Mouse (Mus musculus) ovary, adult 18-20 months (tissue): Measurements from ENCODE around the gene Gm5148.

Experiments used
- DNase-seq: peaks from one replicate; pipeline ENCODE4 v3.0.0; 2022; ENCODE audit warnings: low spot score, mixed read lengths

The Gm5148 gene

GRCm38 (mm10) chr3:37737407-37737806, 13.1 kb upstream of the Gm5148 start:
- DNase-seq: peak; percentile 49

GRCm38 (mm10) chr3:37735166-37735565, 10.9 kb upstream of the Gm5148 start:
- DNase-seq: no peak

- DNase-seq: peak; percentile 21
These were observed 4.9 kb upstream of the Gm5148 start for GRCm38 (mm10) chr3:37729142-37729541.

GRCm38 (mm10) chr3:37728112-37729100, 4.1 kb upstream of the Gm5148 start:
- DNase-seq: no peak

- no peak for DNase-seq
These were observed 3.1 kb upstream of the Gm5148 start for GRCm38 (mm10) chr3:37727392-37727791.

- no peak for DNase-seq
These were observed 2.3 kb upstream of the Gm5148 start for GRCm38 (mm10) chr3:37726501-37727140.

GRCm38 (mm10) chr3:37724946-37725735, 851 bp upstream of the Gm5148 start:
- no peak for DNase-seq

GRCm38 (mm10) chr3:37723662-37724170, 574 bp downstream of the Gm5148 start:
- no peak for DNase-seq

GRCm38 (mm10) chr3:37723061-37723521, 1.2 kb downstream of the Gm5148 start:
- no peak for DNase-seq

GRCm38 (mm10) chr3:37722487-37723060, 1.7 kb downstream of the Gm5148 start:
- DNase-seq: no peak

GRCm38 (mm10) chr3:37716992-37717391, 7.3 kb downstream of the Gm5148 start:
- no peak for DNase-seq

GRCm38 (mm10) chr3:37715734-37716133, 8.6 kb downstream of the Gm5148 start:
- DNase-seq: no peak

GRCm38 (mm10) chr3:37712501-37712900, 11.8 kb downstream of the Gm5148 start:
- DNase-seq: peak; percentile 32

- no peak for DNase-seq
These were observed 12.7 kb downstream of the Gm5148 start for GRCm38 (mm10) chr3:37711639-37712038.

GRCm38 (mm10) chr3:37707801-37708200, 16.5 kb downstream of the Gm5148 start:
- no peak for DNase-seq

GRCm38 (mm10) chr3:37706439-37706838, 17.9 kb downstream of the Gm5148 start:
- no peak for DNase-seq

GRCm38 (mm10) chr3:37705436-37705835, 18.9 kb downstream of the Gm5148 start:
- DNase-seq: no peak

- no peak for DNase-seq
These were observed 19.5 kb downstream of the Gm5148 start for GRCm38 (mm10) chr3:37704701-37705279.

GRCm38 (mm10) chr3:37703066-37703465, 21.2 kb downstream of the Gm5148 start:
- no peak for DNase-seq

GRCm38 (mm10) chr3:37693552-37693951, 30.7 kb downstream of the Gm5148 start:
- DNase-seq: no peak

GRCm38 (mm10) chr3:37692945-37693344, 31.3 kb downstream of the Gm5148 start:
- no peak for DNase-seq
